Mouse (Mus musculus) gastrocnemius, postnatal 14 days (tissue): ENCODE data around the gene Sh3bgrl3. TPM values are rescaled to one million over a fixed set of nuclear protein-coding genes. Genes with fewer than 3 reads are reported as not detected.

Experiments
- DNase-seq: peaks from one replicate; pipeline ENCODE4 v3.0.0; 2021; ENCODE audit warnings: mixed read lengths
- intact Hi-C: fragments of 180-260 bp; cut with DNase I; formaldehyde crosslinking; loops from one replicate; pipeline ENCODE4 v1.15.1; 2025; ENCODE audit warnings: low total_unique reads
- total RNA-seq, 2 experiments: library from RNA; stranded (reverse); gene quantifications; 2 replicates each; pipeline ENCODE4 v1.2.3; 2021

Gene Sh3bgrl3
- total RNA-seq, 2 experiments from 2014 or later = 30.4 to 37.5 TPM

- intact Hi-C loops = no loop called here
- DNase-seq = no peak
Observed at GRCm38 (mm10) chr4:134132519-134133095, 4.0 kb upstream of the Sh3bgrl3 start.

DNA sequence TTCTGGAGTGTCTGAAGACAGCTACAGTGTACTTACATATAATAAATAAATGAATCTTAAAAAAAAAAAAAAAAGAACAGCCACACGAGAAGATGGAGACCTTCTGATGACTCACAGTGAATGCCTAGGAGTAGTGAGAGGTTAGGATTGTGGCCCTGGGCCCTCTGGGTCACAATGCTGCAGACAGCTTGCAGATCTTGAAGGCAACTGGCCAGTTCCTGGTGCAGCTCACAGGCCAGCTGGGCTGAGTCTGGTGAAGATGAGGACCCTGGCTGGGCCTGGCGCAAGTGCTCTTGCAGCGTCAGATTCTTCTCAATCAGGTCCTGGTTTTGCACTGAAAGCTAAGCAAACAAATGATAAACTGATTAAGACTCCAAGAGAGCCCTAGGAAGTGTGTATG lies 3.5 kb upstream of the Sh3bgrl3 start:
- intact Hi-C loops = no loop called here
- DNase-seq = no peak

- no peak for DNase-seq
Observed at GRCm38 (mm10) chr4:134129482-134129881, 893 bp upstream of the Sh3bgrl3 start.

DNA sequence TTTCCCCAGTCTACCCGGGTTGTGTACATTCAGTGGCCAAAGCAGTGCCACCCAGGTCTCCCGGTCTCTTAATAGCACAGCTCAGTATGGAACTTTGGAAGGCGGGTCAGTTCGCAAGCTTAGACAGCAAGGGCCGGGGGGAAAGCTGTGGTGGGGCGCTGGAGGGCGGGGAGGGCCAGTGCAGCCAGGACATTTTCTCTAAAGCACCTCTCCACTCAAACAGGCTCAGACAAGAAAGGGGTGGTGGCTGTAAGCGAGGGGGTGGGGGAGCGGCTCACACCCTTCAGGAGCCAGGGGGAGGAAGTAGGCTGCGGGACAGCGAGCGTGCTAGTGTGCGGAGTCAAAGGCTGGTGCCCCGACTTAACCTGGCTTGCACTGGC lies 384 bp upstream of the Sh3bgrl3 start:
- no peak for DNase-seq
- intact Hi-C loops = no loop called here

More at GRCm38 (mm10) chr4:134129482-134129881, 893 bp upstream of the Sh3bgrl3 start:
- intact Hi-C loops = no loop called here

DNA sequence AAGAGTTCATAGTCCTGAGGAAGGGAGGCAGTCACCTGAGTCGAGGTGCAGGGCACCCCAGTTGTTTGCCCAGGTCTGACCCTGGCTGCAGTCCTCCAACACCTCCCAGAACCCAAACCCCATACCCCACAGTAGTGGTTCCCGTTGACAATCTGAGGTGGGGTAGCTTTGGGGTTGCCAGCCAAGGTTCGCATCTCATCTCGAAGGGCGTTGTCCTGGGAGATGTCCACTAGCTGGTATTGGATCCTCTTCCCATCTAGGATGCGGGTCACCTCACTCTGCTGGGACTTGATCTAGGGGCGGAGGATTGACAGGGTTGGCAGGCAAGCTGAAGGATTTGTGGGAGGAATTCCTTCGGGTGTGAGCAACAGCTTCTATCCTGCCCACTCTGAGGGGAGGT lies 796 bp downstream of the Sh3bgrl3 start:
- DNase-seq = no peak
- intact Hi-C loops = no loop called here

- no peak for DNase-seq
- intact Hi-C loops = no loop called here
Observed at GRCm38 (mm10) chr4:134127121-134127455, 1.5 kb downstream of the Sh3bgrl3 start.

DNA sequence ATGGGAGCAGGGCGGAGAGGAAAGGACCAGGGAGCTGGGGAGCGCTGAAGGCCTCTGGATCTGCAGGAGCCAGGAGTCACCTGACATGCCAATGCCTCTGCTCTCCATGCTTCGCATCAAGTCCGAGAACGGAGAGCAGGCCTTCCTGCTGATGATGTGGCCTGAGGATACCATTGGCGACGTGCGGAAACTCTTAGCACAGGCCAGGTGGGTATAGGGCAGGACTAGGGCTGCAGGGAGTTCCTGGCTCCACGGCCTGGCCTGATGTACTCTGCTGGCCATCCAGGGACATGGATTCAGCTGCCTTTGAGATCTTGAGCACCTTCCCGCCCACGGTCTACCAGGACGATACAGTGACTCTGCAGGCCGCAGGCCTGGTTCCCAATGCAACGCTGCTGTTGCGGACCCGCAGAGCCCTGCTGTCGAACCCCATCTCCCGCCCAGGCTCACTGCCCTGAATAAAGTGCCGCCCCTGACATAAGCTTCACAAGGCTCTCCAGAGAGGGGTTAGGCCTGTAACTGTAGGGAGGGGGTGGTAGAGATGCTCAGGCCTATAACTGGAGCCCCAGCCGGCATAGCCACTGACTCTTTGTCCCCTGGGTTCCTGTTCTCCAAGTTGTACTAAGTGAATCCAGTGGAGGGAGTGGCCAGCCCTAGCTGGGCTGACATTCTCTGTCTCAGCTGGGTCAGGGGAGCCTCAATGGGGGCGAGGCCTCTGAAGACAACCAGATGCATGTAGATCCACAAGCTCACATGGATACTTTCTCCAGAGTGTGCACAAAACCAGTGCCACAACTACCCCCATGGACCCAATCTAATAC lies 2.1 kb downstream of the Sh3bgrl3 start:
- no peak for DNase-seq
- intact Hi-C loops = no loop called here

- intact Hi-C loops = no loop called here
- no peak for DNase-seq
Observed at GRCm38 (mm10) chr4:134125383-134126060, 3.1 kb downstream of the Sh3bgrl3 start.

GRCm38 (mm10) chr4:134123680-134124551 lies 4.7 kb downstream of the Sh3bgrl3 start:
- intact Hi-C loops = no loop called here
- no peak for DNase-seq

DNA sequence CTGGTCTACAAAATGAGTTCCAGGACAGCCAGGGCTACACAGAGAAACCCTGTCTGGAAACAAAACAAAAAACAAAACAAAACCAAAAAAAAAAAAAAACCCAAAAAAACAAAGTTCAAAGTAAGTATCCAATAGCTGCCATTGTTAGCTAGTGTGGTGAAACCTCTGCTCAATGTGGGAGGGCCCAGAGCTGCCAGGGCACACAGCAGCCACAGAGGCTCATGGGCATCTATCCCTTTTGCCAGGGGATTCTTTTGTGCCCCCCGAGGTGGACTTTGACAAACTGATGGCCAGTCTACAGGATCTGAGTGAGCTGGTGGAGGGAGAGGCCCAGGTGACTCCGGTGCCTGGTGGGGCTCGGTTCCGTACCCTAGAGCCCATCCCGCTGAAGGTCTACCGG lies 5.4 kb downstream of the Sh3bgrl3 start:
- intact Hi-C loops = no loop called here
- no peak for DNase-seq

GRCm38 (mm10) chr4:134122281-134122680 lies 6.3 kb downstream of the Sh3bgrl3 start:
- intact Hi-C loops = no loop called here
- no peak for DNase-seq

DNA sequence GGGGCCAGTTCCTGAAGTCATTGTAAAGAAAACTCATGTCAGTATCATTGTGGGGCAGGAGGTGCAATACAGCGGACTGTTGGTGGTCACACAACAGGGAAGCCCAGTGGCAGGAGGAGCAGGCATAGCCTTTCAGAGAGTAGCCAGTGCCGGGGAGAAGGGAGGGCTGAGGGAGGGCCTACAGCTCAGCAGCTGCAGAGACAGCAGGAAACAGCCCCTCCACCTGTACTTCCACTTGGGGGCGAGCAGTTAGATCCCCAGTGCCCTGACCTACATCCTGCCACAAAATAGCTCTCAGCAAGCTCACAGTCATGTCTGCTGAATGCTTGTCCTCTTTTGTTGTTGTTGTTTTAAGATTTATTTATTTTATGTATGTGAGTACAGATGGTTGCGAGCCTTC lies 7.0 kb downstream of the Sh3bgrl3 start:
- intact Hi-C loops = no loop called here

GRCm38 (mm10) chr4:134120916-134121315 lies 7.7 kb downstream of the Sh3bgrl3 start:
- no peak for DNase-seq
- intact Hi-C loops = no loop called here

More for the DNA sequence above, 7.0 kb downstream of the Sh3bgrl3 start:
- no peak for DNase-seq

GRCm38 (mm10) chr4:134120192-134120805 lies 8.3 kb downstream of the Sh3bgrl3 start:
- intact Hi-C loops = no loop called here
- no peak for DNase-seq

- intact Hi-C loops = no loop called here
- no peak for DNase-seq
Observed at GRCm38 (mm10) chr4:134119644-134120043, 8.9 kb downstream of the Sh3bgrl3 start.

DNA sequence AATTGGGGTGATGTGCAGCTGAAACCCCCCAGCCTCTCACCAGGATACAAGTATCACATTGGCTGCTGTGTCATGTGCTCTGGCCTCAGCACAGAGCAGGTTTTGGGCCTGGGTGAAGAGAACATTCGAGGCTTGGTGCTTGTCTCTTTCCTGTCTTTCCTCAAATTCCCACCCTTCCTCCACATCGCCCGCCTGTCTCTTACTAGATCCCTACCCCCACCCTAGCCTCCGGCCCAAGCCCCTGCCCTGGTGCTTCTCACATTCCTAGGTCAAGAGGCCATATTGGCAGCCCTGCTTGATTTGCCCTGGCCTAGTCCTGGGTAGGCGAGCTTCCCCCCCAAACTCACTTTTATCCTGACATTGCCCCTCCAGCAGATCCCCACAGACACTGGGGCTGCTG lies 9.5 kb downstream of the Sh3bgrl3 start:
- no peak for DNase-seq
- intact Hi-C loops = no loop called here

DNA sequence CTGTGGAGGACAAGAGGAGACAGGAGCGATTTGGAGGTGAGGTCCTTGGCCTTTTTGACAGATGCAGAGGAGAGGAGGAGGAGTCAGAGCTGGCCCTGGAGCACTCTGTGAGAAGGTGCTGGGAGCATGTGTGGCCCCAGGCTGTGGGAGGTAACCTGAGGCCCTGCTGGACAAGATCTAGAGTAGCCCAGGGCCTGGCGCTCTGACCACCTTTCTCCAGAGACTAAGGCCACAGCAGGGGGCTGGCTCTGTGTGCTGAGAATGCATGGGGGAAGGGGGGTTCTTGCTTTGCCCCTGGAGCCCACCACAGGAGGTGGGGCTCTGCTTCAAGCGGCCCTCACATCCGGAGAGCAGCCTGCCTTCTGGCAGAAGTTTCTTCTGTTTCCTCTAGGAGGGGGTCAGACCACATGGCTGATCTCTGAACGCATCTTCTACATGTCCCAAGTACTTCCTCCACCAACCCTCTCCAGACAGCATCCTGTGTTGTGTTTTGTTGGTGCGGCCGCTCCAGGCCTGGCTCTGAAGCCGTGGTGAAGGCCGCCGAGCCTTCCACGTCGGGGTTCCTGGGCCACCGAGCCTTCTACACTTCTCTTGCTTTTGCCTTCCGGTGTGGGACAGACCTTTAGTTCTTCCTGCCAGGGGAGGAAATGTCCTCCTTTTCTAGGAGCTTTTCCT lies 10.3 kb downstream of the Sh3bgrl3 start:
- DNase-seq = no peak
- intact Hi-C loops = no loop called here

DNA sequence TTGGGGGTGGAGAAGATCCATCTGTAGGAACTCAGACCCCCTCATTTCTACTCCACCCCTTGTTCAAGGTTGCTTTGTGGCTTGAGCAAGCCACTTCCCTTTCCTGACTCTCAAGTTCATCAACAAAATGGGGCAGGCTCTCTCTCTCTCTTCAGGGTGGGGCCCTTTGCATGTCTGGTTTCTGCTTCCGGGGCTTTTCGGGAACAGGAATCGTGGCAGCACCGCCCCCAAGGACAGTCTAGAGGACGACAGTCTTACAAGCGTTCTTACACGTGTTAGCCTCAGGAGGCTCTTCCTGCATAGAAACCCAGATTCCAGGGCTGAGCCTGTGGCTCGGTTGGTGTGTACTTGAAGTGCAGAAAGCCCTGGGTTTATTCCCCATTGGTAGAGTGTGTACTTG lies 11.6 kb downstream of the Sh3bgrl3 start:
- intact Hi-C loops = no loop called here
- DNase-seq = no peak

DNA sequence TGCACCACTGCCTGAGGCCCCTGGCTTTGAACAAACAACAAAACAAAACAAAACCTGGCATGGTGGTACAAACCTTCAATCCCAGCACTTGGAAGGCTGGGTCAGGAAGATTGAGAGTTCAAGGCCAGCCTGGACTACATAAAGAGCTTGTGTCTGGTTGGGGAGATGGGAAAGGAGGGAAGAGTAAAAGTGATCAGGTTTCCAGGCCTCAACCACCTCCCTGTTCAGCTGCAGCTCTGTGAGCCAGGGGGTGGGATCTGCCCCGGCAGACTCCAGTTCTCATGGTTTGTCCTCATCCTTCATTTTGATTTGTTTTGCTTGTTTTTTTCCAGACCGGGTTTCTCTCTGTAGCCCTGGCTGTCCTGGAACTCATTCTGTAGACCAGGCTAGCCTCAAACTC lies 12.1 kb downstream of the Sh3bgrl3 start:
- intact Hi-C loops = no loop called here
- DNase-seq = no peak
